Mouse (Mus musculus) forebrain, embryonic 14.5 days (tissue): ENCODE measurements around the gene Ypel3. TPM values are rescaled to one million over a fixed set of nuclear protein-coding genes. Genes with fewer than 3 reads are reported as not detected.
"Not testable (repeated sequence)": the region's sequence is repeated elsewhere in the genome, so short reads cannot be mapped to it uniquely, and the experiment has no call there.

ENCODE experiments used
- ATAC-seq: fragments of 200-750 bp; cut with Nextera tagmentation; 2 replicates; pipeline ENCODE4 v1.8.0; 2017; ENCODE audit warnings: mild to moderate bottlenecking, moderate library complexity
- DNase-seq: peaks from one replicate; pipeline ENCODE4 v3.0.0-alpha.2; 2015; ENCODE audit warnings: low spot score
- H3K27ac ChIP-seq: fragments of 300-500 bp; sonication (generic); 2 replicates; pipeline ENCODE4 v1.5.1; 2014; ENCODE audit warnings: low read depth, mild to moderate bottlenecking, control low read depth, low read length, moderate library complexity
- H3K27me3 ChIP-seq: fragments of 300-500 bp; sonication (generic); replicated peaks from 2 replicates; pipeline ENCODE4 v1.6.1; 2014; ENCODE audit warnings: low read length, control low read depth, mixed read lengths; ENCODE audit not compliant: control insufficient read depth, insufficient read depth
- H3K36me3 ChIP-seq: fragments of 300-500 bp; sonication (generic); 2 replicates; pipeline ENCODE4 v1.6.1; 2014; ENCODE audit warnings: low read length, control low read depth; ENCODE audit not compliant: control insufficient read depth, insufficient read depth
- H3K4me1 ChIP-seq: fragments of 300-500 bp; sonication (generic); 2 replicates; pipeline ENCODE4 v1.6.1; 2014; ENCODE audit warnings: antibody characterized with exemption, low read length, control low read depth; ENCODE audit not compliant: control insufficient read depth, insufficient read depth
- H3K4me2 ChIP-seq: fragments of 300-500 bp; sonication (generic); 2 replicates; pipeline ENCODE4 v1.6.1; 2014; ENCODE audit warnings: mild to moderate bottlenecking, control low read depth, low read length
- H3K4me3 ChIP-seq: fragments of 300-500 bp; sonication (generic); 2 replicates; pipeline ENCODE4 v1.5.1; 2014; ENCODE audit warnings: low read depth, low read length, control low read depth
- H3K9ac ChIP-seq: fragments of 300-500 bp; sonication (generic); 2 replicates; pipeline ENCODE4 v1.6.1; 2014; ENCODE audit warnings: mild to moderate bottlenecking, low read length, control low read depth, moderate library complexity
- H3K9me3 ChIP-seq: fragments of 300-500 bp; sonication (generic); replicated peaks from 2 replicates; pipeline ENCODE4 v1.6.1; 2016; ENCODE audit warnings: low read length, control low read depth, mixed read lengths; ENCODE audit not compliant: control insufficient read depth
- WGBS: fragments of 180-500 bp; shearing (Covaris S2); extraction: QIAGEN DNeasy Blood & Tissue Kit; methylation state at CpG from one replicate; pipeline ENCODE4 v1.1.7; 2014; 5-methylcytosine and 5-hydroxymethylcytosine counted together
- polyA plus RNA-seq: library from polyadenylated mRNA; unstranded; fragments of >200 nt; fragmentation: Nextera tagmentation; extraction: Ambion mirVana; gene quantifications from 2 replicates; pipeline ENCODE4 v1.2.1, GENCODE M21; 2014

Gene Ypel3
- 206 and 230 TPM in 2 replicates for polyA plus RNA-seq

GRCm38 (mm10) chr7:126776598-126777057 lies at the start of gene Ypel3:
Ypel3 (plus strand) TSS chr7:126776955.
- DNase-seq (peak; percentile 95), ATAC-seq (peak; percentile 87)
- no peaks in the 10 kb centered on the region for H3K9me3 ChIP-seq
- peaks cover 32% of the 10 kb centered on the region for H3K4me1 ChIP-seq
- H3K27ac ChIP-seq, result peak within 1 kb of the TSS; percentile 76
- H3K27me3 ChIP-seq, result no peaks in the 10 kb centered on the region
- H3K9ac ChIP-seq, result peak within 1 kb of the TSS; percentile 94
- under 1% methylated on average over 37 of the region's 37 CpGs for WGBS
- peak within 1 kb of the TSS; percentile 95 for H3K4me2 ChIP-seq
- H3K36me3 ChIP-seq, result peaks cover 24% of the 10 kb centered on the region; the same call in 1 of the 2 replicates
- H3K4me3 ChIP-seq, result peak within 1 kb of the TSS; percentile 75

- H3K4me1 ChIP-seq, DNase-seq, H3K4me2 ChIP-seq, H3K36me3 ChIP-seq, H3K4me3 ChIP-seq, ATAC-seq, H3K27me3 ChIP-seq, H3K27ac ChIP-seq, H3K9ac ChIP-seq, H3K9me3 ChIP-seq: not testable (repeated sequence)
- WGBS, result 87% methylated on average over 4 of the region's 4 CpGs
Measured at GRCm38 (mm10) chr7:126730256-126730789, 46.4 kb upstream of the Ypel3 start.

DNA sequence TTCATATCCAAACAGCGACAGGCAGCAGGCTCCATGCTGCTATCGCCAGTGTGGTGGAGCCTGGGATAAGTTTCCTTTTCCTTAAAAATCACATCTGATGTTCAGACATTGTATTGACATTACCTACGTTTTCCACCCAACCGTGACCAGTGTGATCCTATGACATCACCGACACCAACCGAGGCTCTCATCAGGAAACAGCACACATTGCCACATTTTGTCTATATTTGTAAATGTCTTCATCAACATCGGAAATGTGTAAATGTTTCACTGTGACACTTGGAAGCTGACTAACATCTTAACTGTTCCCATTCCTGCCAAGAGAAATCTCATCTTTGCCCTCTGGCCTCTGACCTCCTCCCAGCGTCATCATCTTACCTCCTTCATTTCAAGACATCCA lies 40.6 kb upstream of the Ypel3 start:
- Histone ChIP-seq H3K9ac (no peak overlapping the region), H3K36me3 (no peaks in the 10 kb centered on the region), H3K27ac (no peak overlapping the region), H3K27me3 (no peaks in the 10 kb centered on the region), H3K4me1 (0 out of 2 replicates have a peak, but pooled peaks cover 4% of the 10 kb centered on the region), H3K4me2 (no peak overlapping the region), H3K9me3 (no peaks in the 10 kb centered on the region), H3K4me3 (no peak overlapping the region)
- ATAC-seq (no peak), DNase-seq (no peak)
- 88% methylated on average over 8 of the region's 8 CpGs for WGBS

DNA sequence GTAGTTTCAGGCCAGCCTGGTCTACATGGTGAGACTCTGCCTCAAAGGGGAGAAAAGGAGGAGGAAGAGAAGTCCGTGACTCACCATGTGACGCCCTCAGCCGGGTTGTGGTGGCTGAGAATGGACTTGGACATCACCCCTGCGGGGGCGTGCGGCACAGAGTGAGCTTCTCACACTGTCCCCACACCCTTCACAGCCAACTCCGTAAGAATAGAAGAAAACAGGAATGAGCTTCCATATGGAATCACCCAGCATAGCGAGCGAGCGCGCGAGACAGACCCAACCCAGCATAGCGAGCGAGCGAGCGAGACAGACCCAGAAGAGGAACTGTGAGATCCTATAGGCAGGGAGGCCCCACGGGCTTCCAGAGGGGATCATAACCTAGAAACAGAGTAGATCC lies 37.2 kb upstream of the Ypel3 start:
- WGBS, result 86% methylated on average over 17 of the region's 17 CpGs
- H3K4me3 ChIP-seq, result no peak overlapping the region
- H3K4me2 ChIP-seq, result no peak overlapping the region
- H3K36me3 ChIP-seq, result no peaks in the 10 kb centered on the region
- H3K27me3 ChIP-seq, result no peaks in the 10 kb centered on the region
- no peak overlapping the region for H3K9ac ChIP-seq
- ATAC-seq, result no peak
- DNase-seq, result no peak
- H3K9me3 ChIP-seq, result no peaks in the 10 kb centered on the region
- H3K4me1 ChIP-seq, result 0 out of 2 replicates have a peak, but pooled peaks cover 4% of the 10 kb centered on the region
- no peak overlapping the region for H3K27ac ChIP-seq

DNA sequence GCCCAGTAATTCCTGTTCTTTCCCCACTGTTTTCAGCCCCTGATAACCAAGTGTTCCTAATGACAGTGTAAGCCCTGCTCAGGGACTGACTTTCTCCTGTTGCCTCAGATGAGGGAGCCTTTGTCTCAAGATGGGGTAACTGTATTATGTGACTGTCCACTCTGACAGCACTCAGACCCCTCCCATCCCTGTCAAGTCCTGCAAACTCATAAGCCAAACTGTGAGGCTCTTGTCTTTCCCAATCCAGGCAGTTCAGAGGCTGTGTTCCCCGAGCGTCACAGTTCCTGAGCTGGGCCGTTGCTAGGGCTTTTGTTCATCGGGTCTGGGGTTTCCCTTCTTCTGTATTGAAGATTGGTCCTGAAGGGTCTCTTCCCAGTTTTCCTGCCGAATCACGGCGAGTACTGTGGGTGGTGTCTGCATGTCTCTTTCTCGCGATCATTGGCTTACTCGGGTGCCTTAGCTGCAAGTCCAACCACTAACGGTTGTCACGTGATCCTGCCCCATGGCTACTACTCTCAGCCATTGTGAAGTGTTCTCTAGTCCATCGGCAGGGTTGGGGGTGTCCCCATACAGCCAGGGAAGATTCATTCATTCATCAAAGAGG lies 36.5 kb upstream of the Ypel3 start:
- H3K9me3 ChIP-seq, result no peaks in the 10 kb centered on the region
- DNase-seq, result no peak
- no peak overlapping the region for H3K4me3 ChIP-seq
- no peak overlapping the region for H3K9ac ChIP-seq
- no peak overlapping the region for H3K27ac ChIP-seq
- no peak for ATAC-seq
- H3K4me1 ChIP-seq, result 0 out of 2 replicates have a peak, but pooled peaks cover 4% of the 10 kb centered on the region
- WGBS, result 77% methylated on average over 13 of the region's 13 CpGs
- H3K4me2 ChIP-seq, result no peak overlapping the region
- H3K36me3 ChIP-seq, result no peaks in the 10 kb centered on the region
- no peaks in the 10 kb centered on the region for H3K27me3 ChIP-seq

DNA sequence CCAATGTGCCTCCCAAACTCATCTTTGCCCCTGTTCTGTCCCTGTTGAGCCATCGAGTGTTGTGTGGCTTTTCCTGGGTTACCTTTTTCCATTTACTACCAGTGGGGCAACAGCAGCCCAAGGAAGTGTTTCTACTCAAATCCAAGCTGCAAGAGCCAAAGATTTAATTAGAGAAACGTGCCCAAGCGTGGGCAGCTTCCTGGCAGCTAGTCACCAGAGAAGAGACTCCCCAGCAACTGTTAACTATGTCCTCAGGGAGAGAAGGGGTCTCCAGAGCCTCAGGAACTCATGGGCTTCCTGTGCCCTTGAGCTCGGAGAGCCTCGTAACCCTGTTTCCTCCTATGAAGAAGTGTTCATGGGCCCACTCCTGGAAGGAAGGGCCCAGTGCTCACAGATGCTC lies 35.8 kb upstream of the Ypel3 start:
- DNase-seq (no peak), ATAC-seq (no peak)
- Histone ChIP-seq H3K27me3 (no peaks in the 10 kb centered on the region), H3K9me3 (no peaks in the 10 kb centered on the region), H3K4me1 (0 out of 2 replicates have a peak, but pooled peaks cover 4% of the 10 kb centered on the region), H3K27ac (no peak overlapping the region), H3K36me3 (no peaks in the 10 kb centered on the region), H3K4me3 (no peak overlapping the region), H3K9ac (no peak overlapping the region), H3K4me2 (no peak overlapping the region)
- 82% methylated on average over 5 of the region's 5 CpGs for WGBS

- 0 out of 2 replicates have a peak, but pooled peaks cover 4% of the 10 kb centered on the region for H3K4me1 ChIP-seq
- no peak overlapping the region for H3K4me2 ChIP-seq
- no peak overlapping the region for H3K27ac ChIP-seq
- ATAC-seq (no peak), DNase-seq (no peak)
- 88% methylated on average over 5 of the region's 5 CpGs for WGBS
- H3K27me3 ChIP-seq, result no peaks in the 10 kb centered on the region
- H3K4me3 ChIP-seq, result no peak overlapping the region
- H3K9ac ChIP-seq, result no peak overlapping the region
- H3K9me3 ChIP-seq, result no peaks in the 10 kb centered on the region
- no peaks in the 10 kb centered on the region for H3K36me3 ChIP-seq
Measured at GRCm38 (mm10) chr7:126741452-126741851, 35.3 kb upstream of the Ypel3 start.

GRCm38 (mm10) chr7:126741964-126742482 lies 34.7 kb upstream of the Ypel3 start:
- no peaks in the 10 kb centered on the region for H3K27me3 ChIP-seq
- H3K4me1 ChIP-seq, result 0 out of 2 replicates have a peak, but pooled peaks cover 4% of the 10 kb centered on the region
- H3K4me3 ChIP-seq, result no peak overlapping the region
- DNase-seq, result no peak
- H3K9ac ChIP-seq, result no peak overlapping the region
- no peak overlapping the region for H3K4me2 ChIP-seq
- H3K9me3 ChIP-seq, result no peaks in the 10 kb centered on the region
- WGBS, result 93% methylated on average over 13 of the region's 13 CpGs
- no peaks in the 10 kb centered on the region for H3K36me3 ChIP-seq
- no peak for ATAC-seq
- no peak overlapping the region for H3K27ac ChIP-seq

DNA sequence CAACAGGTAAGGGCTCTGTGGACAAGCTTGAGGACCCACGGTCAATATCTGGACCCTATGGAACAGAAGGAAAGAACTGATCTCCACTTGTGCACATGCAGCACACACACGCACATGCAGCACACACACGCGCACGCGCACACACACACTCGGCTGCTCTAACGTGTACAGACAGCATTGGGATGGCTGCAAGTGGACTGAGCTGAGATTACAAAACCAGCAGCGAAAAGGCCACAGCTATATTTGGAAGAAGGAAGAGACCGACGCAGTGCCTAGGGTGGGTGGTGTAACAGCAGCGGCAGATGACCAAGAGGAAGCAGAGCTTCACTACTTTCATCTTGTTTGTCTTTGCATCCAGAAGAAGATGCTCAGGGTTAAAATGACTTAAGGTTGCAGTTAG lies 30.7 kb upstream of the Ypel3 start:
- WGBS, result 92% methylated on average over 12 of the region's 12 CpGs
- Histone ChIP-seq H3K27me3 (no peaks in the 10 kb centered on the region), H3K4me1 (no peaks in the 10 kb centered on the region), H3K27ac (no peak overlapping the region), H3K4me2 (no peak overlapping the region), H3K36me3 (no peaks in the 10 kb centered on the region), H3K9me3 (no peaks in the 10 kb centered on the region), H3K9ac (no peak overlapping the region), H3K4me3 (no peak overlapping the region)
- no peak for ATAC-seq
- no peak for DNase-seq
